Mouse (Mus musculus): ENCODE measurements around the gene Slc22a15. TPM values are rescaled to one million over a fixed set of nuclear protein-coding genes. Genes with fewer than 3 reads are reported as not detected.

Slc22a15 gene
- polyA plus RNA-seq, 1 experiment from 2014 or later, result 4.5 TPM

DNA sequence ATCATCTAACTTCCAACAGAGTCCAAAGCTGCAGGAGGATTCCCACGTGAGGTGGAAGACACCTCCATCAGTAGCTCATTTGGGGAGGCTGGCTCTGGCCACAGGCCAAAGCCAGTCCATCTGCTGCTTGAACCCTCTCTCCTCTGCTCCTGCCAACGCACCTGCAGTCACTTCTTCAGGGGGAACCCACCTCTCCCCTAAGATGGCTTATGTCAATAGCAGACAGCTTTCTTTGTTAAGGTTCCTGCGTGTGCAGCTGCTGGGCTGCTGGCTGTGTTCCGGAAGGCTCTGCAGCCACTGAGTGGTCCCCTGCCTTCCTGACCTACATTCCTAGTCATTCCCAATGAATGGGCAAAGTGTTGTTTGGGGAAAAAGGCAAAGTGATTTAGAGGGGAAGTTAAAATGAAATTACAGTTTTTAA, 57.2 kb downstream of the Slc22a15 start:
- H3K36me3 ChIP-seq (ENCODE audit: insufficient read depth, low read length), result 0 out of 2 replicates have a peak, but pooled peaks cover 2% of the 10 kb centered on the region
- no peak overlapping the region for H3K4me3 ChIP-seq (ENCODE audit: low read depth, low read length)
- H3K9ac ChIP-seq (replicated peaks; ENCODE audit: low read depth), result no peak overlapping the region
- WGBS, result 59% methylated on average over 4 of the region's 4 CpGs
- no peaks in the 10 kb centered on the region for H3K4me1 ChIP-seq (ENCODE audit: insufficient read depth, low read depth, low read length)
- TF ChIP-seq CTCF (IDR thresholded peaks at IDR 0.05), result no peak
- H3K9me3 ChIP-seq (ENCODE audit: low read length), result no peaks in the 10 kb centered on the region
- no peak for DNase-seq (ENCODE audit: low spot score)
- no peak for ATAC-seq
- H3K27ac ChIP-seq (ENCODE audit: low read length), result no peak overlapping the region
- no peaks in the 10 kb centered on the region for H3K27me3 ChIP-seq (replicated peaks; ENCODE audit: insufficient read depth, low read length)
- H3K4me2 ChIP-seq (replicated peaks; ENCODE audit: low read depth, low read length), result no peak overlapping the region

GRCm38 (mm10) chr3:101861856-101862255, 62.4 kb downstream of the Slc22a15 start:
- Histone ChIP-seq H3K9me3 (ENCODE audit: low read length) (no peaks in the 10 kb centered on the region), H3K4me2 (replicated peaks; ENCODE audit: low read depth, low read length) (no peak overlapping the region), H3K36me3 (ENCODE audit: insufficient read depth, low read length) (0 out of 2 replicates have a peak, but pooled peaks cover 4% of the 10 kb centered on the region), H3K4me1 (ENCODE audit: insufficient read depth, low read depth, low read length) (no peaks in the 10 kb centered on the region), H3K9ac (replicated peaks; ENCODE audit: low read depth) (no peak overlapping the region), H3K27ac (ENCODE audit: low read length) (no peak overlapping the region), H3K4me3 (ENCODE audit: low read depth, low read length) (no peak overlapping the region), H3K27me3 (replicated peaks; ENCODE audit: insufficient read depth, low read length) (no peaks in the 10 kb centered on the region)
- TF ChIP-seq CTCF (IDR thresholded peaks at IDR 0.05) (no peak), EP300 (IDR thresholded peaks at IDR 0.05) (no peak)
- ATAC-seq, result peak; percentile 38; the same call in 1 of the 2 replicates
- WGBS, result 33% methylated on average over 3 of the region's 3 CpGs
- no peak for DNase-seq (ENCODE audit: low spot score)

DNA sequence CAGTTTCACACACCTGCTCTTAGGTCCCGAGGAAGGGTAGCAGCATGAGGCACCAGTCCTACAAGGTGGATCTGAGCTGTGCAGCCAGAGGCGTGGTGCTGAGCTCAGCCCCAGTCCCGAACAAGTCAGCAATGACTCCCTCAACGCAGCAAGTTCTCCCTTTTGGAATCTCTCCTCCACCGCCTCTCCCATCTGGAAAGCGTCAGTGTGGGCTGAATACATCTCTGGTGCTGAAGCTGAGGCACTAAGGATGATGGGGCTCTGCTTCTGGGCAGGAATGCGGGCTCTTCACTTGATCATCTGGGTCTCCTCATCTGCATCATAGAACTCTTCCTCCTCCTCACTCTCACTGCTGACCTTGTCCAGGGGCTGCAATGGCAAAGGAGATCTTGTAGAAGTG, 64.1 kb downstream of the Slc22a15 start:
- Histone ChIP-seq H3K4me2 (replicated peaks; ENCODE audit: low read depth, low read length) (no peak overlapping the region), H3K9ac (replicated peaks; ENCODE audit: low read depth) (no peak overlapping the region), H3K4me3 (ENCODE audit: low read depth, low read length) (no peak overlapping the region), H3K9me3 (ENCODE audit: low read length) (no peaks in the 10 kb centered on the region), H3K4me1 (ENCODE audit: insufficient read depth, low read depth, low read length) (no peaks in the 10 kb centered on the region), H3K27ac (ENCODE audit: low read length) (no peak overlapping the region), H3K27me3 (replicated peaks; ENCODE audit: insufficient read depth, low read length) (no peaks in the 10 kb centered on the region), H3K36me3 (ENCODE audit: insufficient read depth, low read length) (0 out of 2 replicates have a peak, but pooled peaks cover 4% of the 10 kb centered on the region)
- TF ChIP-seq CTCF (IDR thresholded peaks at IDR 0.05) (no peak), EP300 (IDR thresholded peaks at IDR 0.05) (no peak)
- ATAC-seq, result no peak
- 79% methylated on average over 7 of the region's 7 CpGs for WGBS
- DNase-seq (ENCODE audit: low spot score), result no peak

GRCm38 (mm10) chr3:101859740-101860139, 64.5 kb downstream of the Slc22a15 start:
- WGBS, result 87% methylated on average over 7 of the region's 7 CpGs
- H3K27me3 ChIP-seq (replicated peaks; ENCODE audit: insufficient read depth, low read length), result no peaks in the 10 kb centered on the region

GRCm38 (mm10) chr3:101854075-101854474, 70.2 kb downstream of the Slc22a15 start:
- TF ChIP-seq CTCF (IDR thresholded peaks at IDR 0.05) (no peak), EP300 (IDR thresholded peaks at IDR 0.05) (no peak)

More at GRCm38 (mm10) chr3:101859740-101860139, 64.5 kb downstream of the Slc22a15 start:
- Histone ChIP-seq H3K4me1 (ENCODE audit: insufficient read depth, low read depth, low read length) (no peaks in the 10 kb centered on the region), H3K36me3 (ENCODE audit: insufficient read depth, low read length) (0 out of 2 replicates have a peak, but pooled peaks cover 4% of the 10 kb centered on the region), H3K4me3 (ENCODE audit: low read depth, low read length) (no peak overlapping the region), H3K9me3 (ENCODE audit: low read length) (no peaks in the 10 kb centered on the region), H3K4me2 (replicated peaks; ENCODE audit: low read depth, low read length) (no peak overlapping the region), H3K9ac (replicated peaks; ENCODE audit: low read depth) (no peak overlapping the region), H3K27ac (ENCODE audit: low read length) (no peak overlapping the region)
- ATAC-seq, result no peak
- TF ChIP-seq CTCF (IDR thresholded peaks at IDR 0.05) (no peak), EP300 (IDR thresholded peaks at IDR 0.05) (no peak)
- DNase-seq (ENCODE audit: low spot score), result no peak

GRCm38 (mm10) chr3:101851363-101851762, 72.9 kb downstream of the Slc22a15 start:
- H3K4me2 ChIP-seq (replicated peaks; ENCODE audit: low read depth, low read length), result no peak overlapping the region
- H3K36me3 ChIP-seq (ENCODE audit: insufficient read depth, low read length), result no peaks in the 10 kb centered on the region
- TF ChIP-seq EP300 (IDR thresholded peaks at IDR 0.05) (no peak), CTCF (IDR thresholded peaks at IDR 0.05) (no peak)
- no peaks in the 10 kb centered on the region for H3K9me3 ChIP-seq (ENCODE audit: low read length)
- H3K4me3 ChIP-seq (ENCODE audit: low read depth, low read length), result no peak overlapping the region
- no peak overlapping the region for H3K9ac ChIP-seq (replicated peaks; ENCODE audit: low read depth)
- H3K27ac ChIP-seq (ENCODE audit: low read length), result no peak overlapping the region
- WGBS, result 59% methylated on average over 6 of the region's 6 CpGs
- ATAC-seq, result no peak
- DNase-seq (ENCODE audit: low spot score), result no peak
- no peaks in the 10 kb centered on the region for H3K27me3 ChIP-seq (replicated peaks; ENCODE audit: insufficient read depth, low read length)
- H3K4me1 ChIP-seq (ENCODE audit: insufficient read depth, low read depth, low read length), result no peaks in the 10 kb centered on the region

More at GRCm38 (mm10) chr3:101854075-101854474, 70.2 kb downstream of the Slc22a15 start:
- no peaks in the 10 kb centered on the region for H3K36me3 ChIP-seq (ENCODE audit: insufficient read depth, low read length)
- H3K27me3 ChIP-seq (replicated peaks; ENCODE audit: insufficient read depth, low read length), result no peaks in the 10 kb centered on the region
- no peak for DNase-seq (ENCODE audit: low spot score)
- no peak overlapping the region for H3K9ac ChIP-seq (replicated peaks; ENCODE audit: low read depth)
- H3K27ac ChIP-seq (ENCODE audit: low read length), result no peak overlapping the region
- WGBS, result 64% methylated on average over 1 of the region's 1 CpGs
- H3K9me3 ChIP-seq (ENCODE audit: low read length), result no peaks in the 10 kb centered on the region
- H3K4me2 ChIP-seq (replicated peaks; ENCODE audit: low read depth, low read length), result no peak overlapping the region
- ATAC-seq, result no peak
- no peak overlapping the region for H3K4me3 ChIP-seq (ENCODE audit: low read depth, low read length)
- no peaks in the 10 kb centered on the region for H3K4me1 ChIP-seq (ENCODE audit: insufficient read depth, low read depth, low read length)

- TF ChIP-seq EP300 (IDR thresholded peaks at IDR 0.05) (no peak), CTCF (IDR thresholded peaks at IDR 0.05) (no peak)
- H3K4me3 ChIP-seq (ENCODE audit: low read depth, low read length), result no peak within 1 kb of the TSS
- no peaks in the 10 kb centered on the region for H3K36me3 ChIP-seq (ENCODE audit: insufficient read depth, low read length)
- no peak within 1 kb of the TSS for H3K9ac ChIP-seq (replicated peaks; ENCODE audit: low read depth)
- H3K4me1 ChIP-seq (ENCODE audit: insufficient read depth, low read depth, low read length), result no peaks in the 10 kb centered on the region
- DNase-seq (ENCODE audit: low spot score) (no peak), ATAC-seq (no peak)
- WGBS, result 73% methylated on average over 5 of the region's 5 CpGs
- H3K4me2 ChIP-seq (replicated peaks; ENCODE audit: low read depth, low read length), result no peak within 1 kb of the TSS
- H3K27ac ChIP-seq (ENCODE audit: low read length), result no peak within 1 kb of the TSS
- no peaks in the 10 kb centered on the region for H3K9me3 ChIP-seq (ENCODE audit: low read length)
- H3K27me3 ChIP-seq (replicated peaks; ENCODE audit: insufficient read depth, low read length), result no peaks in the 10 kb centered on the region
Measured at GRCm38 (mm10) chr3:101848816-101849215, 75.4 kb downstream of the Slc22a15 start, which contains the start of gene Mab21l3. Gene Mab21l3 (minus strand): TSS chr3:101848959.
